Mouse (Mus musculus) inflammation-experienced regulatory T-cells, adult 16 weeks (primary cell): ENCODE results near the gene Olfr202. TPM values are rescaled to one million over a fixed set of nuclear protein-coding genes. Genes with fewer than 3 reads are reported as not detected.

Experiments used
- polyA plus RNA-seq: library from polyadenylated mRNA; unstranded; fragments of 100-300 nt; shearing (Covaris generic); gene quantifications from one replicate; pipeline ENCODE4 v1.2.1, GENCODE M21; 2017

Olfr202 gene
- polyA plus RNA-seq = not detected

DNA sequence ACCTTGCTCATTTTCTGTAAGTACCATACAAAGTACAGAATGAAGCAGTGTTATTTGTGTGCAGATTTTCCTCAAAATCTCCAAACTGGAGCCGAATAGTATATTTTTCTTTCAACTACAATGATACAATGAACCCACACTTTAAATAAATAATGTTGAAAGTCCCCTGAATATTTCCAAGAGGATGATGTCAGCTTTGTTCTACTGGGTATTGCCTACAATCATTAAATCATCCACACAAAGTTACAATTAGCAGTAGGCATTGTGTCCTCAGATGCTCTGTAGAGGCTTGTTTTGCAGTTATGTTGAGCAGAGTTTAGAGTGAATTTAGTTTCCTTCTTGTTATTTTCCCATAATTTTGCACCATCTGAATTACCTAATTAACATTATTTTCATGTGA is at the start of gene Olfr202:
Olfr202 (minus strand) TSS at position 101 of the 400 bp plus-strand sequence.

DNA sequence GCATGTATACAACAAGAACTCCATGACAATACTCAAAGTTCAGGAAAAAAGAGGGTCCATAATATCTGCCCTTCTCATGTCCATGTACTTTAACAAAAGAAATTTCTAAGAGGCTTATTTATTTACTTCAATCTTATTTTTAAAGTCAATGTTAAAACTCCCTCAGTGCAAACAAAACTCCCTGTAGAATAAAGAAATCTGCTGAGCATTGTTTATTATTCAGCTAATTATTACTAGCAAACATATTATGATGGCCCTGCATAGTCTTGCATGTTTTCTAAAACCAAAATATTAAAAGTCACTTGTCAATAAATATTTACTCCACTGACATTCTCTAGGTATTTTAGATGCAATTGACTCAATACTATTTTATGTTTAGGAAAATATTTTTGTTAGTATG is 44.4 kb upstream of the Olfr202 start, which contains the start of gene Olfr205:
Olfr205 (minus strand) TSS at position 101 of the 400 bp plus-strand sequence.

DNA sequence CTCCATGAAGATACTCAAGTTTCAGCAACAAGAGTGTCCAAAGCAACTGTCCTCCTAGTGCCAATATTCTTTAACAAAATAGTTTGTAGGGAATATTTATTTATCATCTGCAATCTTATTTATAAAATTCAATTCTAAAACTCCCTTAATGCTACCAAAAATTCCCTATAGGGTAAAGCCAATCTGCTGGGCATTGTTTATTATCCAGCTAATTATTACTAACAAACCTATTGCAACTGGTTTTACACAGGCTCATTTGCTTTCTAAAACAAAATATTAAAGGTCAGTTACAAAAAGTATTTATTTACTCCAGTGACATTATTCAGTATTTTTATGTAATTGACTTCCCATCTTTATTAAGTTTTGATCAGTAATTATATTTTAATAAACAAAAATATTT is 31.6 kb upstream of the Olfr202 start, which contains the start of gene Olfr204:
Olfr204 (minus strand) TSS at position 101 of the 400 bp plus-strand sequence.

DNA sequence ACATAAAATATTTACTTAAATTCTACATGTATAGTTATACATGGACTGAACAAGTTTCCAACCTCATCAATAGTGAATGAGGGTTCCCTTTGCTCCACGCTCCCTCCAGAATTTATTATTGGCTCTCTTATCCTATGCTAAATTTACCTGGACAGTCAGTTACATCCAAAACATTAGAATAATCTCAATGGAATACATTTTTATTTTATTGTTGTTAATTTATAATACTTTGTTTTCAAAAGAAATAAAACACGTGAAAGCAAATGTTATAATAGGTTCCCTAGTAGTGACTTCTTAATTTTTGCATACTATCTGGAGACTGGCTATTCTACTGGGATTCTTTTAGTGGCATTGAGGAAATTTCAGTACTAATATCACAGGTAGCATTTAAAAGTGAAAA is 12.0 kb upstream of the Olfr202 start, which contains the start of gene Olfr203:
Olfr203 (plus strand) TSS at position 301 of the 400 bp plus-strand sequence.

DNA sequence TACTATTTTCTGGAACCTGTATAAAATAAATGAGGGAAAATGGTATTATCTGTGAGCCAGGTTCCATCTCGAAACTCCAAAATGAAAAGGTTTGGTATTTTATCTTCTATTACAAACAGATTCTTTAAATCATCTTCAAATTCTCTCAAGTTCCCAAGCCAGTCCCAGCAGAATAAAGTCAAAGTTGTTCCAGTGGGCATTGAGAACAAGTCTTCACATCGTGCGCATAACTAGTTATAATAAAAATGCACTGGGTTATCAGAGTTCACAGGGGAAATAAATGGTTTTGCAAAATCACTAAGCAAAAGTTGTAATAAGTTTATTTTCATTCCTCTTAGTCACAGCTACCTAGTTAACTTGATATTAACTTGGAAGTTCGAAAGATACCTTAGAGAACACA is 14.1 kb downstream of the Olfr202 start, which contains the start of gene Olfr201:
Olfr201 (minus strand) TSS at position 101 of the 400 bp plus-strand sequence.

Other genes starting within 250 kb of the Olfr202 start
- not detected for gene Olfr187, start 247.0 kb downstream of the Olfr202 start, polyA plus RNA-seq
- gene Olfr190, start 208.8 kb downstream of the Olfr202 start, polyA plus RNA-seq = not detected
- not detected for gene Olfr191, start 197.0 kb downstream of the Olfr202 start, polyA plus RNA-seq
- not detected for gene Olfr193, start 174.9 kb downstream of the Olfr202 start, polyA plus RNA-seq
- not detected for gene Olfr194, start 165.7 kb downstream of the Olfr202 start, polyA plus RNA-seq
- gene Olfr195, start 139.7 kb downstream of the Olfr202 start, polyA plus RNA-seq = not detected
- not detected for gene Olfr196, start 116.3 kb downstream of the Olfr202 start, polyA plus RNA-seq
- not detected for gene Olfr198, start 83.3 kb downstream of the Olfr202 start, polyA plus RNA-seq
- gene Olfr199, start 67.0 kb downstream of the Olfr202 start, polyA plus RNA-seq = not detected
- not detected for gene Olfr201, start 14.2 kb downstream of the Olfr202 start, polyA plus RNA-seq
- gene Olfr203, start 12.1 kb upstream of the Olfr202 start, polyA plus RNA-seq = not detected
- gene Olfr204, start 31.5 kb upstream of the Olfr202 start, polyA plus RNA-seq = not detected
- not detected for gene Olfr205, start 44.3 kb upstream of the Olfr202 start, polyA plus RNA-seq
- gene Olfr206, start 62.5 kb upstream of the Olfr202 start, polyA plus RNA-seq = not detected
- gene Olfr209, start 77.2 kb upstream of the Olfr202 start, polyA plus RNA-seq = not detected
- 0.07 TPM for gene Gabrr3, start 120.5 kb upstream of the Olfr202 start, polyA plus RNA-seq
- gene Riox2, start 185.0 kb upstream of the Olfr202 start, polyA plus RNA-seq = 94.6 TPM